Mouse (Mus musculus) heart, adult 2 months (tissue): ENCODE measurements at regions not wholly inside any gene's neighbourhood (a gene's known extent, or its start where the extent isn't known, plus 50 kb on each side); places are given as distances from the start of the nearest gene placed in this dataset.

Experiments
- DNase-seq, 2 experiments: peaks; one replicate each; pipeline ENCODE4 v3.0.0; 2021
- H3K27ac ChIP-seq: fragments of 200-600 bp; 2 replicates; pipeline ENCODE4 v1.8.1; 2022
- H3K27me3 ChIP-seq: fragments of 200-500 bp; 2 replicates; pipeline ENCODE4 v1.6.1; 2012; ENCODE audit warnings: mild to moderate bottlenecking, low read length, inconsistent platforms, mixed read lengths; ENCODE audit not compliant: control insufficient read depth, insufficient read depth
- H3K36me3 ChIP-seq: fragments of 200-500 bp; 2 replicates; pipeline ENCODE4 v1.6.1; 2012; ENCODE audit warnings: low read length, inconsistent platforms; ENCODE audit not compliant: control insufficient read depth, insufficient read depth
- H3K4me1 ChIP-seq: fragments of 200-500 bp; 2 replicates; pipeline ENCODE4 v1.6.1; 2011; ENCODE audit warnings: low read length; ENCODE audit not compliant: control insufficient read depth, insufficient read depth
- H3K4me3 ChIP-seq: fragments of 200-600 bp; 2 replicates; pipeline ENCODE4 v1.8.1; 2022
- H3K79me2 ChIP-seq: fragments of 200-500 bp; replicated peaks from 2 replicates; pipeline ENCODE4 v1.6.1; 2012; ENCODE audit warnings: mild to moderate bottlenecking, inconsistent platforms, low read length, moderate library complexity, mixed read lengths; ENCODE audit not compliant: control insufficient read depth, insufficient read depth
- H3K9ac ChIP-seq: fragments of 200-500 bp; 2 replicates; pipeline ENCODE4 v1.6.1; 2012; ENCODE audit warnings: low read depth, mild to moderate bottlenecking, control low read depth, inconsistent platforms, low read length, mixed read lengths
- CTCF ChIP-seq: fragments of 200-600 bp; IDR thresholded peaks from 2 replicates; pipeline ENCODE4 v1.8.1; 2022; ENCODE audit warnings: antibody characterized with exemption, mild to moderate bottlenecking, moderate library complexity
- EP300 ChIP-seq: fragments of 200-500 bp; IDR thresholded peaks from 2 replicates; pipeline ENCODE4 v1.6.1; 2011; ENCODE audit warnings: low read depth, low read length, control low read depth; ENCODE audit not compliant: insufficient read depth
- POLR2A ChIP-seq: fragments of 200-500 bp; IDR thresholded peaks from 2 replicates; pipeline ENCODE4 v1.6.1; 2011; ENCODE audit warnings: mild to moderate bottlenecking, low read depth, low read length, control low read depth; ENCODE audit not compliant: insufficient read depth
- WGBS: fragments of 180-500 bp; shearing (Covaris S2); methylation state at CpG from one replicate; pipeline ENCODE4 v1.1.7; 2018; 5-methylcytosine and 5-hydroxymethylcytosine counted together
- intact Hi-C: fragments of 180-260 bp; cut with DNase I; formaldehyde crosslinking; loops from one replicate; pipeline ENCODE4 v1.15.1; 2025

GRCm38 (mm10) chr2:10998798-10999197 lies 173.1 kb upstream of the Prkcq start:
- no peaks in the 10 kb centered on the region for H3K4me1 ChIP-seq
- H3K4me3 ChIP-seq, result no peak overlapping the region
- no peaks in the 10 kb centered on the region for H3K27me3 ChIP-seq
- no peak for DNase-seq
- intact Hi-C loops, result no loop called here
- no peaks in the 10 kb centered on the region for H3K36me3 ChIP-seq
- TF ChIP-seq CTCF, result no peak
- TF ChIP-seq POLR2A, result no peak
- TF ChIP-seq EP300, result no peak
- no peak overlapping the region for H3K27ac ChIP-seq
- H3K9ac ChIP-seq, result no peak overlapping the region
- 28% methylated on average over 1 of the region's 1 CpGs for WGBS
- no peaks in the 10 kb centered on the region for H3K79me2 ChIP-seq

GRCm38 (mm10) chr2:10999217-10999618 lies 172.7 kb upstream of the Prkcq start:
- WGBS, result 27% methylated on average over 1 of the region's 1 CpGs
- intact Hi-C loops, result no loop called here
- no peak for TF ChIP-seq EP300
- TF ChIP-seq CTCF, result no peak
- no peak for TF ChIP-seq POLR2A
- no peak overlapping the region for H3K27ac ChIP-seq
- no peaks in the 10 kb centered on the region for H3K27me3 ChIP-seq
- H3K4me1 ChIP-seq, result no peaks in the 10 kb centered on the region
- H3K79me2 ChIP-seq, result no peaks in the 10 kb centered on the region
- H3K4me3 ChIP-seq, result no peak overlapping the region
- H3K36me3 ChIP-seq, result no peaks in the 10 kb centered on the region
- no peak for DNase-seq
- no peak overlapping the region for H3K9ac ChIP-seq

GRCm38 (mm10) chr2:11005806-11006205 lies 166.1 kb upstream of the Prkcq start:
- intact Hi-C loops, result no loop called here

DNA sequence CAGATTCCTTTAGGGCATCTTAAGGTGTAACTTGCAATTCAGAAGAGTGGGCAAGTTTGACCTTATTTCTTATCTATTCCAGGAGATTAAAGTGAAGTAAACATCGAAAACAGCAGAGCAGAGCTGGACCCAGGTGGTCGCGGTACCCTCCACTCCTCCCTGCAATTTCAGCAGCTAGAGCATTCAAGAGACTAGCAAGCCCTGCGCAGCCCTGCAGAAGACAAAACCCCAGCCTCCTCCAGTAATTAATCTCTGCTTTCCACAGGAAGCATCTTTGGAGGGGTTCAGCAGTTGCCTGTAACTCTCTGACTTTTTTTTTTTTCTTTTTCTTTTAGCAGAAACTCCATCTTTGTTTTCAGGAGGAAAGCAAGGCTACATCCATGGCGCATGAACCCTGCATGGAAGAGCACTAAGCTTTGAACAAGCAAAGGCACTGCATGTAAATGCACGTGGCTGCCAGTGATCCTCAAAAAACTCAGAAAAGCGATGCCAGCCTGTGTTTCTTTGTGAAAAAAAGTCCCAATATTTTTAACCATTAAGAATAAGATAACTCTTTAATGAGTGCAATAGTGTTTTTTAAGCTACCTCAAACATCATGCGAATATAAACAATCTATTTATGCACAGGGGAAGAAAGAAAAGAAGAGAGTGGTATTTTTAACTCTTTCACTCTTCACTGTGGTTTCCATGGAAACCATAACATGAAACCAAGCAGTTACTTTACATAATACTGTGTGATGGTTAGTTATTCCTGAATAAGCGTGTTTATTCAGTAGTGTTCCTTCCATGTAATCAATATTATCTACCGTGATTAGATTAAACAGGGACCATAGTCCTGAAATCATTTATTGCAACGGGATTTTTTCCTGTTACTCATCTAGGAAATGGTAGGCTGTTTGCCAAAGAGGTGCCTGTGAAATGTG lies 160.6 kb upstream of the Prkcq start:
- WGBS, result 63% methylated on average over 11 of the region's 11 CpGs
- Histone ChIP-seq H3K36me3 (no peaks in the 10 kb centered on the region), H3K9ac (no peak overlapping the region), H3K27ac (no peak overlapping the region), H3K27me3 (no peaks in the 10 kb centered on the region), H3K4me1 (no peaks in the 10 kb centered on the region), H3K79me2 (no peaks in the 10 kb centered on the region), H3K4me3 (no peak overlapping the region)
- no peak for DNase-seq
- intact Hi-C loops, result no loop called here
- TF ChIP-seq CTCF (no peak), EP300 (no peak), POLR2A (no peak)

More at GRCm38 (mm10) chr2:11005806-11006205, 166.1 kb upstream of the Prkcq start:
- Histone ChIP-seq H3K4me1 (no peaks in the 10 kb centered on the region), H3K9ac (no peak overlapping the region), H3K4me3 (no peak overlapping the region), H3K27ac (no peak overlapping the region), H3K36me3 (no peaks in the 10 kb centered on the region), H3K79me2 (no peaks in the 10 kb centered on the region), H3K27me3 (no peaks in the 10 kb centered on the region)
- WGBS, result 57% methylated on average over 2 of the region's 2 CpGs
- DNase-seq, result no peak
- TF ChIP-seq POLR2A, result no peak
- TF ChIP-seq EP300, result no peak

DNA sequence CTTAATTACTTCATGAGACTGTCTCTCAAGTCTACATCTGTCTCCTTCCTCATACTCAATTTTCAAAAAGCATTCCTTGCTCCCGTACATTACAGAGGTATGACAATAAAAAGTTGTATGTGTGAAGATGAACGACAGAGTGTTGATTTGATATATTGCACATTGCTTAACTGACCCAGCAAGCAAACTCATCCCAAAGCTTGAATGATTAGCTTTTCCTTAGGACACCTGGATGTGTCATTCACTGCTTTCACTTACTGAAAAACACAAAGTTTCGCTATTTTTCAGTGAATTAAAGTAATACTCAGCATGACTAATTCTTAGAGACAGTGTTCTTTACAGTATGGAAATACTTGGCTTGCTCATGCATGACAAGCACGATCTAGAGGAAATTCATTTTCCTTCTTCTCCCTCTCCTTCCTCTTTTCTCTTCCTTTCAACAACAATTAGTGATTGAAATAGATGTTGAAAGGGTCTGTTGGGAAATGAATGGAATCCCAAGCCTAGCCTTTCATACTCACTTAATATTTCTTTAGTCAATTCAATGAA lies 159.5 kb upstream of the Prkcq start:
- DNase-seq, result no peak
- 70% methylated on average over 4 of the region's 4 CpGs for WGBS
- TF ChIP-seq EP300 (no peak), POLR2A (no peak), CTCF (no peak)
- no peak overlapping the region for H3K4me3 ChIP-seq
- H3K4me1 ChIP-seq, result no peaks in the 10 kb centered on the region
- no peak overlapping the region for H3K9ac ChIP-seq
- no peaks in the 10 kb centered on the region for H3K79me2 ChIP-seq
- no peaks in the 10 kb centered on the region for H3K36me3 ChIP-seq
- no peak overlapping the region for H3K27ac ChIP-seq
- H3K27me3 ChIP-seq, result no peaks in the 10 kb centered on the region
- intact Hi-C loops, result no loop called here

DNA sequence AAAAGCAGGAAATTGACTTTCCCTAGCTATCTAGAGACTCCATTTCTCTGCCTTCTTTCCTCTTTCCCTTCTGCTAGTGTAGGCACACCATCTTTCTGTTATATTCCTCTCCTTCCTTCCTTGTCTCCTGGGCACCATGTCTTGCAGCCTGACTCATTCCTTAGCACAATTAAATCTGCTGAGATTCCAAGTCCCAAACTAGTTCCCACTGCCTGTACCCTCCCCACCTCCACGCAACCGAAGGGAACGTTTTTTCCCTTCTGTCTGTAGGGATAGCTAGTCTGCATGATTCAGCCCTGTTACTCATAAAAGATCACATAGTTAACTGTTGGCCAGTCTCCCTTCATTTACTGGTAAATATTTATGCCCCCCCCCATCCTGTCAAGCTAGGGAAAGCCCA lies 158.8 kb upstream of the Prkcq start:
- Histone ChIP-seq H3K36me3 (no peaks in the 10 kb centered on the region), H3K4me3 (no peak overlapping the region), H3K27ac (no peak overlapping the region), H3K79me2 (no peaks in the 10 kb centered on the region), H3K9ac (no peak overlapping the region), H3K4me1 (no peaks in the 10 kb centered on the region), H3K27me3 (no peaks in the 10 kb centered on the region)
- no peak for DNase-seq
- intact Hi-C loops, result no loop called here
- no peak for TF ChIP-seq CTCF
- TF ChIP-seq POLR2A, result no peak
- no peak for TF ChIP-seq EP300
- WGBS, result 84% methylated on average over 3 of the region's 3 CpGs
